Mouse (Mus musculus): ENCODE measurements around the gene Rpap3. TPM values are rescaled to one million over a fixed set of nuclear protein-coding genes. Genes with fewer than 3 reads are reported as not detected.
"Not testable (repeated sequence)": the region's sequence is repeated elsewhere in the genome, so short reads cannot be mapped to it uniquely, and the experiment has no call there.

Gene Rpap3
- polyA plus RNA-seq, 1 experiment: 19.6 TPM

GRCm38 (mm10) chr15:97677341-97677740 is 28.3 kb downstream of the Rpap3 start:
- TF ChIP-seq POLR2A (IDR thresholded peaks at IDR 0.05; ENCODE audit: extremely low read depth, insufficient read depth, low read length) (no peak), CTCF (IDR thresholded peaks at IDR 0.05; ENCODE audit: extremely low read depth, insufficient read depth, low read length) (no peak)
- Histone ChIP-seq H3K27ac (ENCODE audit: insufficient read depth, low read length) (no peak overlapping the region), H3K4me3 (ENCODE audit: insufficient read depth, low read length) (no peak overlapping the region), H3K4me1 (ENCODE audit: control insufficient read depth, insufficient read depth, low read length) (no peaks in the 10 kb centered on the region)

GRCm38 (mm10) chr15:97675927-97676326 is 29.7 kb downstream of the Rpap3 start:
- no peaks in the 10 kb centered on the region for H3K4me1 ChIP-seq (ENCODE audit: control insufficient read depth, insufficient read depth, low read length)
- H3K27ac ChIP-seq (ENCODE audit: insufficient read depth, low read length): no peak overlapping the region
- no peak overlapping the region for H3K4me3 ChIP-seq (ENCODE audit: insufficient read depth, low read length)
- TF ChIP-seq POLR2A (IDR thresholded peaks at IDR 0.05; ENCODE audit: extremely low read depth, insufficient read depth, low read length) (no peak), CTCF (IDR thresholded peaks at IDR 0.05; ENCODE audit: extremely low read depth, insufficient read depth, low read length) (no peak)

GRCm38 (mm10) chr15:97674423-97674822 is 31.2 kb downstream of the Rpap3 start:
- H3K4me1 ChIP-seq (ENCODE audit: control insufficient read depth, insufficient read depth, low read length): no peaks in the 10 kb centered on the region
- H3K4me3 ChIP-seq (ENCODE audit: insufficient read depth, low read length): no peak overlapping the region
- TF ChIP-seq CTCF (IDR thresholded peaks at IDR 0.05; ENCODE audit: extremely low read depth, insufficient read depth, low read length): no peak
- no peak for TF ChIP-seq POLR2A (IDR thresholded peaks at IDR 0.05; ENCODE audit: extremely low read depth, insufficient read depth, low read length)
- H3K27ac ChIP-seq (ENCODE audit: insufficient read depth, low read length): no peak overlapping the region

- Histone ChIP-seq H3K4me3 (ENCODE audit: insufficient read depth, low read length) (no peak overlapping the region), H3K4me1 (ENCODE audit: control insufficient read depth, insufficient read depth, low read length) (no peaks in the 10 kb centered on the region), H3K27ac (ENCODE audit: insufficient read depth, low read length) (no peak overlapping the region)
- TF ChIP-seq CTCF (IDR thresholded peaks at IDR 0.05; ENCODE audit: extremely low read depth, insufficient read depth, low read length) (no peak), POLR2A (IDR thresholded peaks at IDR 0.05; ENCODE audit: extremely low read depth, insufficient read depth, low read length) (no peak)
Measured at GRCm38 (mm10) chr15:97673256-97674000, 32.2 kb downstream of the Rpap3 start.

- TF ChIP-seq CTCF (IDR thresholded peaks at IDR 0.05; ENCODE audit: extremely low read depth, insufficient read depth, low read length) (no peak), POLR2A (IDR thresholded peaks at IDR 0.05; ENCODE audit: extremely low read depth, insufficient read depth, low read length) (no peak)
- peak overlapping the region; percentile 5 for H3K27ac ChIP-seq (ENCODE audit: insufficient read depth, low read length)
- H3K4me1 ChIP-seq (ENCODE audit: control insufficient read depth, insufficient read depth, low read length): no peaks in the 10 kb centered on the region
- H3K4me3 ChIP-seq (ENCODE audit: insufficient read depth, low read length): no peak overlapping the region
Measured at GRCm38 (mm10) chr15:97672211-97672765, 33.3 kb downstream of the Rpap3 start.

- H3K4me1 ChIP-seq (ENCODE audit: control insufficient read depth, insufficient read depth, low read length): no peaks in the 10 kb centered on the region
- TF ChIP-seq CTCF (IDR thresholded peaks at IDR 0.05; ENCODE audit: extremely low read depth, insufficient read depth, low read length) (no peak), POLR2A (IDR thresholded peaks at IDR 0.05; ENCODE audit: extremely low read depth, insufficient read depth, low read length) (no peak)
- no peak overlapping the region for H3K4me3 ChIP-seq (ENCODE audit: insufficient read depth, low read length)
- H3K27ac ChIP-seq (ENCODE audit: insufficient read depth, low read length): no peak overlapping the region
Measured at GRCm38 (mm10) chr15:97670554-97670953, 35.1 kb downstream of the Rpap3 start.

GRCm38 (mm10) chr15:97668158-97668877 is 37.3 kb downstream of the Rpap3 start:
- H3K27ac ChIP-seq (ENCODE audit: insufficient read depth, low read length); H3K4me1 ChIP-seq (ENCODE audit: control insufficient read depth, insufficient read depth, low read length); H3K4me3 ChIP-seq (ENCODE audit: insufficient read depth, low read length): not testable (repeated sequence)

GRCm38 (mm10) chr15:97667437-97667836 is 38.2 kb downstream of the Rpap3 start:
- TF ChIP-seq POLR2A (IDR thresholded peaks at IDR 0.05; ENCODE audit: extremely low read depth, insufficient read depth, low read length) (no peak), CTCF (IDR thresholded peaks at IDR 0.05; ENCODE audit: extremely low read depth, insufficient read depth, low read length) (peak; percentile 65)
- Histone ChIP-seq H3K4me3 (ENCODE audit: insufficient read depth, low read length) (no peak overlapping the region), H3K27ac (ENCODE audit: insufficient read depth, low read length) (no peak overlapping the region), H3K4me1 (ENCODE audit: control insufficient read depth, insufficient read depth, low read length) (no peaks in the 10 kb centered on the region)

GRCm38 (mm10) chr15:97666457-97666770 is 39.2 kb downstream of the Rpap3 start:
- Histone ChIP-seq H3K4me1 (ENCODE audit: control insufficient read depth, insufficient read depth, low read length) (no peaks in the 10 kb centered on the region), H3K27ac (ENCODE audit: insufficient read depth, low read length) (no peak overlapping the region), H3K4me3 (ENCODE audit: insufficient read depth, low read length) (no peak overlapping the region)
- TF ChIP-seq CTCF (IDR thresholded peaks at IDR 0.05; ENCODE audit: extremely low read depth, insufficient read depth, low read length) (no peak), POLR2A (IDR thresholded peaks at IDR 0.05; ENCODE audit: extremely low read depth, insufficient read depth, low read length) (no peak)

All from cortical plate, adult 2 months (tissue).